Mouse (Mus musculus): ENCODE data around the gene Gdf11. TPM values are rescaled to one million over a fixed set of nuclear protein-coding genes. Genes with fewer than 3 reads are reported as not detected.

The Gdf11 gene
- total RNA-seq (2021): 1 to 10 TPM; 1.7 to 2.3 TPM
- long read RNA-seq, experiment 1: 0 reads
- long read RNA-seq, experiment 2: 0 reads

GRCm38 (mm10) chr10:128891296-128892094 is at the start of gene Gdf11:
TSS of gene Gdf11 (minus strand) at chr10:128891718.
- DNase-seq: peak; percentile 65 to 66

- DNase-seq: no peak
These were observed 49.0 kb upstream of the Gdf11 start for GRCm38 (mm10) chr10:128940475-128941061.

- peak in 1 of 2 experiments; percentile 49 for DNase-seq
These were observed 47.5 kb upstream of the Gdf11 start for GRCm38 (mm10) chr10:128938974-128939373.

- DNase-seq: peak; percentile 62 to 81
These were observed 46.9 kb upstream of the Gdf11 start for GRCm38 (mm10) chr10:128938457-128938856.

GRCm38 (mm10) chr10:128937756-128938390 is 46.4 kb upstream of the Gdf11 start:
- DNase-seq: no peak

- DNase-seq: no peak
These were observed 44.4 kb upstream of the Gdf11 start for GRCm38 (mm10) chr10:128935826-128936440.

GRCm38 (mm10) chr10:128934997-128935787 is 43.7 kb upstream of the Gdf11 start:
- no peak for DNase-seq

GRCm38 (mm10) chr10:128933976-128934721 is 42.6 kb upstream of the Gdf11 start:
- DNase-seq: no peak

GRCm38 (mm10) chr10:128933574-128933973 is 42.1 kb upstream of the Gdf11 start, which contains the start of gene Itga7:
TSS of gene Itga7 (plus strand) at chr10:128933818.
- DNase-seq: peak; percentile 44 to 71

GRCm38 (mm10) chr10:128931441-128931840 is 39.9 kb upstream of the Gdf11 start:
- no peak for DNase-seq

- DNase-seq: no peak
These were observed 38.3 kb upstream of the Gdf11 start for GRCm38 (mm10) chr10:128929638-128930378.

GRCm38 (mm10) chr10:128928356-128928755 is 36.8 kb upstream of the Gdf11 start:
- DNase-seq: no peak

GRCm38 (mm10) chr10:128923935-128924334 is 32.4 kb upstream of the Gdf11 start, which contains the start of gene Bloc1s1:
TSS of gene Bloc1s1 (minus strand) at chr10:128924035.
- DNase-seq: no peak

- peak; percentile 98 for DNase-seq
These were observed 31.6 kb upstream of the Gdf11 start for GRCm38 (mm10) chr10:128923013-128923691.

- no peak for DNase-seq
These were observed 31.2 kb upstream of the Gdf11 start, which contains the start of gene Rdh5 for GRCm38 (mm10) chr10:128922822-128923012. TSS of gene Rdh5 (minus strand) at chr10:128922888.

- peak; percentile 66 to 71 for DNase-seq
These were observed 30.6 kb upstream of the Gdf11 start for GRCm38 (mm10) chr10:128921883-128922821.

GRCm38 (mm10) chr10:128921251-128921650 is 29.7 kb upstream of the Gdf11 start:
- no peak for DNase-seq

GRCm38 (mm10) chr10:128920736-128921161 is 29.2 kb upstream of the Gdf11 start:
- no peak for DNase-seq

- DNase-seq: no peak
These were observed 28.4 kb upstream of the Gdf11 start for GRCm38 (mm10) chr10:128919966-128920365.
